Mouse (Mus musculus): ENCODE data around the gene Fate1. TPM values are rescaled to one million over a fixed set of nuclear protein-coding genes. Genes with fewer than 3 reads are reported as not detected.

The Fate1 gene
- polyA plus RNA-seq, 1 experiment from 2014 or later, result not detected

Other genes with a start within 250 kb of the Fate1 start
- 39.5 and 45.7 TPM in 2 replicates for gene Vma21, start 157.1 kb upstream of the Fate1 start, polyA plus RNA-seq (2015; fragmentation: Nextera tagmentation; extraction: Ambion mirVana)
- not detected in 2 replicates for gene Gm1141, start 52.0 kb upstream of the Fate1 start, polyA plus RNA-seq (2015; fragmentation: Nextera tagmentation; extraction: Ambion mirVana)
- gene Prrg3, start 10.4 kb upstream of the Fate1 start, polyA plus RNA-seq (2015; fragmentation: Nextera tagmentation; extraction: Ambion mirVana), result 8.4 and 10.3 TPM in 2 replicates
- 0.04 and 0.11 TPM in 2 replicates for gene Cnga2, start 18.9 kb downstream of the Fate1 start, polyA plus RNA-seq (2015; fragmentation: Nextera tagmentation; extraction: Ambion mirVana)
- not detected in 2 replicates for gene Magea4, start 249.0 kb downstream of the Fate1 start, polyA plus RNA-seq (2015; fragmentation: Nextera tagmentation; extraction: Ambion mirVana)

Measured in heart, embryonic 15.5 days (tissue).